Mouse (Mus musculus) right cerebral cortex, postnatal 14 days (tissue): ENCODE data around the gene Lcp1.

ENCODE experiments used
- DNase-seq: peaks from one replicate; pipeline ENCODE4 v3.0.0; 2022

Lcp1 gene

DNA sequence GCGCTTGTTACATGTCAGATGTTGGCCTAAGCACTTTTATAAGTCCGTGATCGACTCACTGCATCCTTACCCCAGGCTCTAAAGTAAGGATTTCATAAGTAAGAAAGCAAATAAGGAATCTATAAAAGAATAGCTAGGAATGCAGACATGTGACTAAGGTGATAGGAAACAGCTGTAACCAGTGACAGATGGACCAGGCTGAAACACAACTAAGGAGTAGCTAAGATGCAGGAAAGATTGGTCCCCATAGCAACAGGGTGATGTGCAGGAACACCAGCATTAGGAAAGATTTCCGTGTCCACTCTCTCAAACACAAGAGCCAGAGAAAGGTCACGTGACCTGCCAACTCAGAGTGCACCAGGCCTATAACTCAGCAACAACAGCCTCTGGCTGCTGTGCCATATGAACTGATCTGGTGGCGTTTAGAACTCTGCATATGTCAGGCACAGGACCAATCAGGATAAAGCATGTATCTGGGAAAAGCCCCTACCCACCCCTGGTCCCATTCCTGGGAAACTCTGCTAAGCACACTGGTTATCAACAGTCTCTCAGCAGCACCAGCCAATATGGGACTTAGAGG is 77.8 kb downstream of the Lcp1 start:
- DNase-seq = no peak

DNA sequence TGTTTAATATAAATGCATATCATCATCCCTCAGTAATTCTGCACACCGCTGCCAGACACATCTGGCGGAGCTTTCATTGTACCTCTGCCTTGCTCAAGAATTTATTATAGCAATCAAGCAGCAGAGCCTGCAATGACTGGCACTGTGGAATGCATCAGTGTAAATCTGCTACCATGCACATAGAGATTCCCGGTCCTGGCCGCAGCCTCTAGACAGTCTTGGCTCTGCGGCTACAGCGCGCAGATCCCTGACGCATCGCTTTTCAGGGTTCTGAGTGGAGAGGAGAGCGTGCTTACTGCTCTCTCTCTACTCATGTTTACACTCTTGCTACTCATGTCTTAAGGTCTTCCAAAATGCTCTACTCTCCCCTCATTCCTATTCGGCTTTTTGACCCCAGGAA is 82.9 kb downstream of the Lcp1 start:
- DNase-seq = no peak

DNA sequence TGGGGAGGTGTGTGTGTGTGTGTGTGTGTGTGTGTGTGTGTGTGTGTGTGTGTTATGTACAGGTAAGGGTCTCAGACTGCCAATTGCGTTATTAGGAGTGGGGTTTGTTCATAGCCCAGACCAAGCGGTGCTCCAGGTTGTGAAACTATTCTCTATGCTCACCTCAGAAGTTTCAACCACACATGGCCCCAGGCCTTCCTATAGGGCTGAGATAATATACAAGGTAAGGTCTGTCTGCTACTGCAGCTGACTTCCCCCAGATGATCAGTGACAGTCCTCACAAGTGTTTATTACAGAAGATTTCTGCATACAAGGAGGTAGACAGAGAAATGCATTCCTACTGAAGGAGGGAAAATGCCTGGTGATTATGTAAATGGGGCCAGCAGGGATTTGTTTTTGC is 87.9 kb downstream of the Lcp1 start:
- no peak for DNase-seq

DNA sequence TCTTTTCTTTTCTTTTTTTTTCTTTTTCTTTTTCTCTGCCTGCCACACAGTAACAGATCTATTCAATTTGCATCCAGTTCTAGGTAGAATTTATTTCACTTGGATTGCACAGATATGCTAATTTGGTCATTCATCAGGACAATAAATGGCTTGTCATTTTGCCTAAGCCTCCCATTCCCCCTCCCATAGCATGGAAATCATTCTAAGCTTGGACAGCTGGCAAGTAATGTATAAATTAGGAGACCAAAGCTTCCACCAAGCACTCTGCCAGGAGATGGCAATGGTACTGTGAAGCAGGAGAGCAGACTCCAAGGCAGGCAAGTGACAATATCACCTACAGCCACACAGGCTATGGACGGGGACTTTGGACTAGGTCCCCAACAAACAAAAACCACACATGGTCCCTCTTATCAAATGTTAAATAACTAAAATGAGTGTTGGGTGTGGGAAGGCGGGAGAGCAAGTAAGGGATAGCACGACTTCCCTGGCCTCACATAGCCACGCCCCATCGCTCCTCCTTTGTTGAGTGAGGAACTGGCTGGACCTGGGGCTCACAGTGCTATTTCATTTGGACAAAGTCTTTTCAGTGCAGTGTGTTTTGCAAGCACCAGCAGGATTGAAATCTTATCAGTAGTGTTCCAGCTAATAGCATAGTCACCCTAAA is 88.5 kb downstream of the Lcp1 start:
- DNase-seq = no peak

DNA sequence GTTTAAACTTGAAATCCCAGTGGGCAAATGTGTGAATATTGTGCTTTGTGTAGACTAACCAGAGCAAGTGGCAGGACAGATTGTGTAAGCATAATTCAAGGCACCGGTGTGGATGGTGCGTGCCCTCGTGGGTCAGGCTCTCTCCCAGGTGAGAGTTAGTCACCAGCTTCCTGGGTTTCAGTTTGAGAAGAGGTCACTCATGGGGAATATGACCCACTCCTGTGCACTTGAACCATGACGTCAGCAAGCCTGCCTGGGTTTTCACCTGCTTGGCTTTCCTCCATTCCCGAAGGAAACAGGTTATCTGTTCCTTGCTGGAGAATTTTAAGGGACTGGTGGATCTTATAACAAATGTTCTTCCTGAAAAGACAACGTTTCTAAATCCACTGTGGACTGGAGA is 91.5 kb downstream of the Lcp1 start:
- DNase-seq = no peak

DNA sequence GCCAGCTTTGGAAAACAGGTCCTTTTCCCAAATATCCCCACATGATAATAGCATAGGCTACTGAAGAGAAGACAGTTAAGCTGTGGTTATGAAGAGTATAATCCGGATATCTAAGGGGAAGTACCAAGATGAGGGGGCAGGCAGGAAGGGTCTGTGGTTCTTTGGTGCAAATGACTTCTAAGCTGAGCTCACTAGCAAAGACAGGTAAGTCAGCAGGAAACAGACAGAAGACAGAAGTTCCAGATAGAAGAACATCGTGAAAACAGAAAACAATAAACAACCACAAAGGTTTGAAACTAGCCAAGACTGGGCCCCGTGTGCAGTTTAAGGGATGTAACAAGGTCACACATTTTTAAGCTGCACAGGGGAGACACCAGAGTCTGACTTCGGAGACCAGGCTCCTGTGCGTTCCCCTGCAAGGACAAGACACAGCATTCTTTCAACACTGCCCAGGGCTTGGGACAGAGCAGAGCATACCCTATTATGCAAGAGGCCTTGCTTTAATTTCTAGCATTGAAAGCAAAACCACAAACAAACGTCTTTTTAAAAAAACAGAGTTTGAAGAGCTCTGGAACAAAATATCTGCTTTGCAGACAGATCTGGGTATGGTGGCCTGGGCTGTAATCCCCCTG is 96.7 kb downstream of the Lcp1 start:
- DNase-seq = no peak

- no peak for DNase-seq
Measured at GRCm38 (mm10) chr14:75229834-75230233, 98.9 kb downstream of the Lcp1 start.

DNA sequence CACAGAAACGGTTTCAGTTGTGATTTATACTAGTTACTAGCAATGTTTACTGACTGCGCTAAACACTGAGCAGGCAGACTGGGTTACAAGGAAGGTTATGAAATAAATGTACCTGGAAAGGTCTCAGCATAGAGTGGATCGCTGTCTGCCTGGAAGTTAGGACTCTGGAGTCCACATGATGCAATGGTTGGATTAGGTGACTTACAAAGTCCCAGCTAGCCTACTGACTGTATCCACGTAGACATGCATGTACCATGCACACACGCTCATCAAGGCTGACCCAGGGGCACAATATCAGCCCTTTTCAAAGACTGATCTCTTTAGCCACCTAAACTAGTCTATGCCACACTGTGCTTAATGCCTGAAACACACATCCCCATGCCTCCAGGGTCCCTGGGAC is 102.2 kb downstream of the Lcp1 start:
- DNase-seq = no peak

GRCm38 (mm10) chr14:75235552-75235951 is 104.7 kb downstream of the Lcp1 start:
- DNase-seq = no peak

- peak; percentile 21 for DNase-seq
Measured at GRCm38 (mm10) chr14:75235955-75236635, 105.2 kb downstream of the Lcp1 start.

DNA sequence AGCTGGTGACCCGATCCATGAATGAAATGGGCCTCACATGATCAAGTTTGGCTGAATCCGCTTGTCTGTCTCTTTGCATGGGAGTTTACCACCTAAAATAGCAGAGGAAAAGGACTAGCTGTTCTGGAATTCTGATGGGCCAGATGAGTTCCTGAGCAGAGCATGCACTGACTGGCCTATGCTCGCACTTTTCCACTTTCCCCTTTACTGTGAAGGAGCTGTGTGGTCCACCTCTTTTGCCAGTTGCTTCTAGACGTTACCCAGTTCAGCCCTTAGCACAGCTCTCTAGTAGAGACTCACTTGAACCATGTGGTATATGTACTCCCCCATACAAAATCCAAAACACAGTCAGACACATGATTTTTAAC is 105.7 kb downstream of the Lcp1 start:
- DNase-seq = no peak

- no peak for DNase-seq
Measured at GRCm38 (mm10) chr14:75237096-75237495, 106.2 kb downstream of the Lcp1 start.

GRCm38 (mm10) chr14:75238054-75238692 is 107.3 kb downstream of the Lcp1 start:
- DNase-seq = no peak

GRCm38 (mm10) chr14:75242087-75242486 is 111.2 kb downstream of the Lcp1 start, which contains the start of gene Cpb2:
TSS of gene Cpb2 (plus strand) at chr14:75242287.
- DNase-seq = no peak

DNA sequence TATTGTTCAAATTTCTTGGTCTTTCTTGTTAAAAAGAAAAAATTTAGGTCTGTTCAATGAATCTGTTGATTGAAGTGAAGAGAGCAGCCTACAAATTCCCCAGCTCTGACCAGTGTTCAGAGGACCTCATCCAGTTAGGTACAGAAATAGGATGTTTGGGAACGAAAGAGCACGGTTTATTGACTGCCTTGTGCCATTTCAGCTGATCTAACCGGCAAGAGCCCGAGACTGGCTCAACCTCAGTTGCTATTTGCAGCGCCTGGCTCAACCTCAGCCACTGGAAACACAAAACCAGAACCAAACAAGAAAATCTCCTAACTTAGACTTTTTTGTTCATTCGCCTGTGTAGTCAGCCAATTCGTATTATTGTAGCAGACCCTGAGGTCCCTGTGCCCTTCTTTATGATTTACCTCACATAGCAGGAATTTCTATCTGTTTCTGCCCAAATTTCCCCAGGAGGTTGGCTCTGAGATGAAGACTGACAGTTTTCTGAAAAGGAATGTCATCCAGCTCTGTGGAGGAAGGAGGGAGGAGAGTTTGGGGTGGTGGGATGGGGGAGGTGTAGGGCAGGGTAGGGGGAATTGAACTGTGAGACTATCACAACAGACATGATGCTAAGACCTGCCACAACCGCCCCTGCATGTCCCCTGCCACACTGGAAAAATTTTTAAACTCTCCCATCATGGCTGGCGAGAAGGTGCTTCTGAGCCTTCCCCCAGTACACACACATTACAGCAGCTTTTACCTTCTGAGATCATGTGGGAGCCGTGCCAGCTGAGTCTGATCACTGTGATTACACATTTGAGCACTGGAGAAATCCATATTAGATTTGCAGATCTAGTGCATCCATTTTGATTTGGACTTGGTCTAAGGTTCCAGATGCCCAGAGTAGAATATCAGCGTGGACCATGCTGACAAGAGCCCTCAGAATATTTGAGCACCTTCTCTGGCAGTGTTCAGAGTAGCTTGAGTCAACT is 115.4 kb downstream of the Lcp1 start:
- no peak for DNase-seq

DNA sequence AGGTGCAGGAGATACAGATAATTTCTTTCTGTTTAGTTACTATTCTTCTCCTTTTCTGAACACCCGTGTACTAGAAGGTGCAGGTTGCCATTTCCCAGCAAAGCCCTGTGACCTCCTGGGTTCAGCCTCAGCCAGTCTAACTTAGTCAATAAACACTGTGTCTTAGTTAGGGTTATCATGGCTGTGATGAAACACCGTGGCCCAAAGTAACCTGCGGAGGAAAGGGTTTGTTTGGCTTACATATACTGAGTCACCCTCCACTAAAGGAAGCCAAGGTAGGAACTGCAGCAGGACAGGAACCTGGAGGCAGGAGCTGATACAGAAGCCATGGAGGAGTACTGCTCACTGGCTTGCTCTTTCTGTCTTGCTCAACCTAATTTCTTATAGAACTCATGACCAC is 119.5 kb downstream of the Lcp1 start:
- DNase-seq = no peak

DNA sequence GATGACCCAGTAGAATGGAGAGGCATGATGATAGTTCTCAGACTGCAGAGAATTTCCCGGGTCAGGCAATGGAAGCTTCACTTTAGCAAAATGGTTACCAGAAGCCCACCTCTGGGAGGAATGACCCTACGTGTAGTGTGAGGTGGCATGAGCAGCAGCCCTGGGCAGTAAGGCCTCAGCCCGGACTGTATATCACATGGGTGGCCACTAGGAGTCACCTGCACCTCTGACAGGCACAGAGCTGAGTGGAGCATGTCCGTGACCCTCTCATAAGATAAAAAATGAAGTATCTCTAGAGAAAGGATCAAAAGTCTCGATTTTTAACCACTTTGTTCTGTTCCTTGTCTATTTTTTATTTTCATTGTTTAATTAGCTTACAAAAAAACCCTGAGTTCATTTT is 125.6 kb downstream of the Lcp1 start:
- no peak for DNase-seq

GRCm38 (mm10) chr14:75269531-75269930 is 138.6 kb downstream of the Lcp1 start:
- DNase-seq = no peak

- peak; percentile 6 for DNase-seq
Measured at GRCm38 (mm10) chr14:75279716-75280115, 148.8 kb downstream of the Lcp1 start.

- no peak for DNase-seq
Measured at GRCm38 (mm10) chr14:75280406-75280805, 149.5 kb downstream of the Lcp1 start.
